Mouse (Mus musculus): ENCODE data around the gene Greb1.
A peak's percentile ranks its signal among the peaks of the same experiment; 100 is the strongest.
"Not testable (repeated sequence)": the region's sequence is repeated elsewhere in the genome, so short reads cannot be mapped to it uniquely, and the experiment has no call there.

The Greb1 gene

DNA sequence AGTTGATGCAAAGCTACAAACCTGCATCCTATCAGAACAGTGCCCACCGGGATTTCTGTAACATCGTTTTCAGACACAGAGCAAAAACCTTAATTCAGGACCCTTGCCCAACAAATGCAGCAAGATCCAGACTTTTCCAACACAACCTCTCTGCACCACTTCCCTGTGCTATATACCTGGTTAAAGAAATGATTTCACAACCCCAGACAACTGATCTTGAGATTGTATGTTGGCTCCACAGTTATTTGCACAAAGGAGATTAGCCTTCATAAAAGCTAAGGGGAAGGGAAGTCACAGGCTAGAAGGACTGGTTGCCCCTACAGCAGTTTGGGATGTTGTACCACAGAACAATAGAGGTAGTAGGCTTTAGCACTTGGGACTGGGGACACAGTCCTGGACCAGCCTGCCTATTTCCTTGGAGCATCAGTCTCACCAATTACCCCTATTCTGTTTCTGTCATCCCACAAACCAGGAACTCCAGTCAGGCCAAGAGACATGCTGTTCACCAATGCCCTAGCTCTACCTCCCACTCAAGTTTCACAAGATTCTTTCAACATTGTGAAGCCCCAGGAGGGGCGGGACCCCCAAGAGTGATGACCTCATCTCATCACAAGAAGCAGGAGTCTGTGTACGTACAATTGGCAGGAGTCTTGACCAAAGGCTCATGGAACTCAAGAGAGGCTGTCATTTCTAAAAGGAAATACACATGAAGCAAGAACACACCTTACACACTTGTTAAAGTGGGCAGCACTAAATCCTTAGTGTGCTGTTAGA is 36.9 kb downstream of the Greb1 start:
- no peak for DNase-seq (ENCODE audit: low read depth, low spot score)

DNA sequence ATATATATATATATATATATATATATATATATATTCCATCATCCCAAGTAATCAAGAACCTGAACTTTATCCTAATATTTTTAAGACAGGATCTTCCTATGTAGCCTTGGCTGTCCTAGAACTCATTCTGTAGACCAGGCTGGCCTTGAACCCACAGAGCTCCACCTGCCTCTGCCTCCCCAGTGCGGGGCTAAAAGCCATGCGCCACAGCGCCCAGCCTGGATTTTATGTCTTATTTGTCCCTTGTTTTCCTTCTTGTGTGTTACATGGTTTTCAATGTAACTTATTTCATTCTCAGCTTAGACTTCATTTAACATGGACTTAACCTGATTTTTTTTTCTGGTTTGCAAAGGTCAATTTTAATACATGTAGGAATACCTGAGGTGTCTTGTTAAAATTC is 39.2 kb downstream of the Greb1 start:
- no peak for DNase-seq (ENCODE audit: low read depth, low spot score)

DNA sequence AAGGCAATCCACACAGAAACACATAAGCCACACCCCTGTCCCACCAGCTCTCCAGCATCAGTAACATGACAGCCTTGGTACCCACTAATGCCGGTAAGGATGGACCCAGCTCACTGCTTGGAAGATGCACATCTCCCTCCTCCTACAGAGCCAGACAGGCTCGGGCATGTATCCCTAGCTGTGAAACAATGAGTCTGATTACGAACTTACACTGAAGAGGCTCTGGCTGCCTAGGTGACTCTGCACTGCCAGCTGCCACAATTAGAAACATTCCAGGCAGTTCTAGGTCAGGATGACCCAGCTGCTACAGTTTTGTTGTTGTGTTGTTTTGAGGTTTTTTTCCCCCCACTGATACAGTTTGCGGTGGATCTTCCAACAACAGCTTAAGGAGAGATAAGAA is 40.4 kb downstream of the Greb1 start:
- DNase-seq (ENCODE audit: low read depth, low spot score) = no peak

DNA sequence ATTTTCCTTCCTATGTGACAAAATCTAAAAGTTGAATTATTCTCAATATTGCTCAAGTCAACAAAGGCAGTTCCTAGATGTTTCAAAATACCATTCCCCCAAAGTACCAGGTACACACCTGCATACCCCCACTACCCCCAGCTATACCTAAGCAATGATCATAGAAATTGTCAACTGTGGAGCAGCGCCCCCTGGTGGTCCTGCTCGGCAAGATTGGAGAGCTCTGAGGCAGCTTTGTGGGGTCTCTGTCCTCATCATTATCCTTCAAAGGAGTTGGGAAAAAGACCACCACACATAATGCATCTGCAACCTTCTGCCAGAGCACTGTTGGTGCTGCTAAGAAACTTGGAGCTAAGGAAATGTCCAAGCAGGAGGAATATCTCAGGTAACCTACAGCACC is 46.4 kb downstream of the Greb1 start:
- DNase-seq (ENCODE audit: low read depth, low spot score) = peak; percentile 25

DNA sequence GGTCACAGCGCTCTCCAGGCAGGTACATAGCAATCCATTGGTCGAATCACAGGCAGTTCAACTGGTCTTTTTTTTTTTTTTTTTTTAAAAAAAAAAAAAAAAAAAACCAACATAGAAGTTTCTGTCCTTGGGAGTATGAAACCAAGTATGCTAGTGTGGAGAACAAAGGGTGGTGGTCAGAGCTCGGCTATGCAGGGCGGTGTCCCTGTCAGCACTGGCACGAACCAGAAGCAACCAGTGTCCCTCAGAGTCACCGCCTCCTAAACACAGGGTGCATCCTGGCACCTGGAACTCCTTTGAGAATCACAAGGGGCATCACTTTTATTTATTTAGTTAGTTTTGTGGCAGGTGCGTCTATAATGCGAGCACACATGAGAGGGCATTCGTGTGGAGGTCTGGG is 47.1 kb downstream of the Greb1 start:
- DNase-seq (ENCODE audit: low read depth, low spot score) = no peak

DNA sequence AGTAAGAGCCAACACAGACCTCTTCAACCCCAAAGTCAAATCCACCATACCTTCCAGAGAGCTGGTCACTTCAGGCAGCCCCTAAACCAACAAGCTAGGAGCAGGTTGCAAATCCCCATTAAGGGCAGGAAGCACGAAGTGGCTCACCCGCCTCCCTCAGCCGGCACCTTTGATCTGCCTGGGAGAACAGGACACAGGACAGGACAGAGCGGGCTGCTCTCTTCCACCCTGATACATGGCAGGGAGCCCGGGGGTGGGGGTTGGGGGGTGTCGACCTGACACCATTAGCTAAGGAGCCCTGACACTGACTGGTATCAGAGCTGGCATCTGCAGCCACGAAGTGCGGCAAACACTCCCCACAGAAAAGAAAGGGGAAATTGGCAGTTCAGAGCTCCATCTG is 47.6 kb downstream of the Greb1 start:
- no peak for DNase-seq (ENCODE audit: low read depth, low spot score)

DNA sequence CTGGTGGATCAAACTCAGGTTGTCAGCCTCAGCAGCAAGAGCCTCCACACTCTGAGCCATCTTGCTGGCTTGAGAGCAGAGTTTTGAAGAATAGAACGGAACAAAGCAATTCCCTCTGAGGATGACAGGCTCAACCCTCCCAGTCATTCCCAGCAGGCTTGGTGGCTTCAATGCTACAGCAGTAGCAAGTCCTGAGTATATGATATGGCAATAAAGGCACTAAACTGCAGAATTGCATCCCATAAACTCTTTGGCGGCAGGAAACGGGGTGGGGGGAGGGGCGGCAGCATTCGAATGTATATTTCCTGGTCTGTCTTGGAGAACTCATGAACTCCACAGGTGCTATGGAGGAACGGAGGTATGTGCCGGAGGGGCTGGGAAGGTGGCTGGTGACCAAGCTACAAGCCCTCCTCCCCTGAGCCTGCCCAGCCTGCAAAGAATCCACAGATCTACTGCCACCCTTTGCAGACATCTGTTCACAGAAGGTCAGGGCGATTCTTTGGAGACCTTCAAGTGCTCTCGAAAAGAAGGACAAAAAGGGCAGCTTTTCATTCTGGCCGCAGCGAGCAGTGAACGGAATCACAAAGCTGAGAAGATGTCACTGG is 48.3 kb downstream of the Greb1 start:
- no peak for DNase-seq (ENCODE audit: low read depth, low spot score)

DNA sequence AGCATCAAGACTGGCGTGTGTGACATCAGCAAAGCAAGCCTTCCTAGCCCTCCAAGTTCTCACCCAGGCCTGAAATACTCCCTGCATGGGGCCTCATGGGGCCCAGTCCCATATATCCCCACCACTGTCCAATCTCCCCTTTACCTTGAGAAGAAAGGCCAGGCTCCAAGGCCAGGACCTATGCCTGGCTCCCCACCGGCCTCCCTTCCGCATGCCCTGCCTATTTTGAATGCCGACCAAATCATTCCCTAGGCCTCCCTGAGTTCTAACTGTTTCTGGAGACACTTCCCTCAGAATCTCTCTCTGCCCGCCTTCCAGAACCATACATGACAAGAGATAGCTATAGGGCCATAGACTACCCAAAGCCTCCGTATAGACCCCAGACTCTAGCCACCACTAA is 49.1 kb downstream of the Greb1 start:
- no peak for DNase-seq (ENCODE audit: low read depth, low spot score)

DNA sequence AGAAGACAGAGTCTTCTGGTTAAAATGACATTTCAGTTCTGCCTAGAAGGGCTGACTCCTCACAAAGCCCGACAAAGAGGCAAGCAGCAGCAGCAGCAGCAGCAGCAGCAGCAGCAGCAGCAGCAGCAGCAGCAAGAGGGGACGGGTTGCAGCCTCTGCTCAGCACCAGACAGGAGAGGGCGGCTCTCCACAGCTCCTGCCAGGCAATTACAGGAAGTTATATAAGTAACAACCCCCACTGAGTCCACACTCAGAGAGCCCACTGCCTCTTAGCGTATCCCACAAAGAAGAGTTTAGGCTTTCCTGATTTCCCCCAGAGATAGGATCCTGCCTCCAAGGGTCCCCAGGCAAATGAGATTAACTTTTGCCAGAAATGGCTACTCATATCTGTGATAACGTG is 60.6 kb downstream of the Greb1 start:
- no peak for DNase-seq (ENCODE audit: low read depth, low spot score)

DNA sequence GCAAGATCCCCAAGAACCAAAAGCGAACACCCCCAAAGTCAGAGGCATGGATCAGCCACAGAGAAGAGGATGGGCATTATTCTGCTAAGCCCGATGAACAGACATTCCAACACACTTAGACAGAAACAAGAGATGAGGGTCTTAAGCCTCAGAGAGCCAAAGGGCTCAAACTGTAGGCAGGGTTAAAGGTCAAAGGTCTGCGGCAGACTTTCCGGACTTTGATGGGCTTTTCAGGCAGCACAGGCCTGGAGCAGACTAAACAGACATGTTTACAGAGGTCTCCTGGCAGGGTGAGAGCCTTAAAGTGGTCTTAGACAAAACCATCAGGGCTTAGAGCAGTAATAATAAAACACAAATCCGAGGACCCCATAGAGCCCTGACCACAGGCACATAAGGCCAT is 63.4 kb downstream of the Greb1 start:
- DNase-seq (ENCODE audit: low read depth, low spot score) = no peak

DNA sequence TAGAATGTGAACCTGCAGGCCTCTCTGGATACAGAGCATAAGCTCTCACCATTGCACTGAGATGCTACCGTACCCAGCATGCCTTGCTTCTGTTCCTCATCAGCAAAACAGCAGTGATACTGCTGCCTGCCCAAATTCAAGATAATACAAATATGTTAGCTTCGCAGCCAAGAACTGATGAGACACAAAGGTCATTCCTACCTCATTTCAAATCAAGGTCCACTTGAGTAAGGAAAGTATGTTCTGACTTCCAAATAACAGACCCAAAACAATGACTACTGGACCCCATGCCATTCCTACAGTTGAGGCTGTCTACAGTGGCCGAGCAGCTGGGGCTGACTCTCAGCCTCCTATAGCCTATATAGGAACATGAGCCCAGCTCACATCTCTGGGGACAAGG is 66.0 kb downstream of the Greb1 start:
- DNase-seq (ENCODE audit: low read depth, low spot score) = no peak

DNA sequence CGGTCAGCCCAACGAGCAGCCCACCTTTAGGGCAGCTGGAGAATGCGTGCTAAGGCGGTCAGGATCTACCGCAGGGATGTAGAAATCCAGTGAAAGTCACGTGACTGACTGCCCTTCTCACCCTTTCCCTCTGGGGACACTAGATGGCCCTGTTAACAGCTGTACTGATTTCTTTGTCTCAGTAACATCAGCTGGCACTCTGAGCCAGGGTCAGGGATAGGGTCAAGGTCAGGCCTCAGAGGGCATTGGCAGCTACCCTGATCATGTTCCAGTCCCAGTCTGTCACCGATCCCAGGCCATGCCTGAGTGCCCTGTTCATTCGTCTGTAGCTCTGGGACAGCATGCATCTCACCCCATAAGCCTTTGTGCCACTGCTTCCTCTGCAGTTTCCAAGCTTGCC is 66.7 kb downstream of the Greb1 start:
- no peak for DNase-seq (ENCODE audit: low read depth, low spot score)

DNA sequence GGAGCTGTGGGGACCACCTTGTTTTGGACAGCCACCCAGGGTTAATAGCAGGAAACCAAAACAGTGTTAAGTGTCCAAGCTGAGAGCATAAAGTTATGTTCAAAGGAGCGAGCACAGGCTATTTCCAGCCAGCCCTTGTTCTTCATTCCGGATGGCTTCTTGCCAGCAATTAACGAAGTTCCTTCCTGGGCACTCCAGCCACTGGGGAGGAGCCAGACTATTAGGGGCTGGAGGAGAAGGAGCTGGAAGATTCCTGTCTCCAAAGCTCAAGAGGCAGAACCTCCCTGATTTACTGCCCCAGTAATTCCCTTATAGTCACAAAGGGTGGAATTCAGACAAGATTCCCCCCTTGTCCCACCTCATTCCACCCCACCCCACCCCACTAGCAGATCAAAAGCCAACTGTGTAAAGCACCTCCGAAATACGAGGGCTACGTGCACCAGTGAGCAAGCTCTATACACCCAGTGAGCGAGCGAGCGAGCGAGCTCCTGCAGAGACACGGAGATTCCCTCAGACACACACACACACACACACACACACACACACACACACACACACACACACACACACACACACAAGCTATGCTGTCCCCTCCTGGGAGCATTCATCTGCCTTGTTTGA is 69.5 kb downstream of the Greb1 start:
- DNase-seq (ENCODE audit: low read depth, low spot score) = no peak

DNA sequence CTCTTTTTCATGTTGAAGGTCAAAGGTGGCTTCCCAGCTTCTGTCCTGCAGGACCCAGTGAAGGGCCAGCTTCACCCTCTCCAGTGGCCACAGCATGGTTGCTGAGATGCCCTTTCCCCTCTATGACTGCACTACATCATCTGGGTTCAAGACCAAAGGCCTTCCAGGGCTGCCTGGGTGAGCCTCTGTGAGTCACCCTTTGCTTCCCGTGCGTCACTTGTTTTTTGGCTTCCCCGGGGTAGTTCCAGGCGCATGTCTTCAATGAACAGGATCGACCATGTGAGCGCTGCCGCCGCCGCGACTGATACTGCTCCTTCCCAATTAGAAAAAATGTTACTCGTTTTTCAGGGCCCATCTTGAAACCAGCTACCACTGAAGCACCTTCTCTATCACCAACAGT is 70.5 kb downstream of the Greb1 start:
- DNase-seq (ENCODE audit: low read depth, low spot score) = no peak

DNA sequence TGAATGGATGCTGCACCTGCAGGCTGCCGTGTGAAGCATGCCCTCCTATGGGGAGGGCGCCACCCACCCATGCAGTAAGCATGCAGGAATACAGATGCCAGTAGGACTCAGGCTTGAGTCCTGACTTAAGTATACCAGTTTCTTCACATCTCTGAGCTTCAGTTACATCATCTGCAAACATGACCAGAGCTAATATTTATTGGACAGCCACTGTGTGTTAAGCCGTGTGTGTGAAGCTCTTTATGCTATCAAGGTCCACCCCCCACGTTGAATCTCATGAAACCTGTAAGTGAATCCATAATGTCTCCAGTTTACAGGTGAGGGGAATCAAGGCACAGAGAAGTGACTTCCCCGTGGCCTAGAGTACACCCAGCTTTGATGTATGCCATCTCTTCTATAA is 72.5 kb downstream of the Greb1 start:
- DNase-seq (ENCODE audit: low read depth, low spot score) = no peak

DNA sequence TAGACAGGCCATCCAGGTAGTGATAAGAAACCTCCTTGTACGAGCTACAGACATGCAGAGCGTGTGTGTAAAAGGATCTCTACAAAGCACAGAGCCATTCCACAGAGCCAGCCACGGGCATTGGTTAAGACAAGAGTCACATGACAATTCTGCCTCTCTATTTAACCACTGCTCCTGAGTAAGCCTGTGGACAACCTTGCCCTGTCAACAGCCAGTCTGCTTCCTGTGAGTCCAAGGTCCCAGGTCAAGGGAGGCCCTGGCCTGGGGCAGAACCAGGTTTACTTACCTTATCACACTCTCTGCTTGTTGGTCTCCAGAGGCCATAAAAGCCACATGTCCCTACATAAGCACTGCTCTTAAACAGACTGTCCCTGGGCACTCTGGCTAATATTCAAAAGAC is 74.5 kb downstream of the Greb1 start:
- DNase-seq (ENCODE audit: low read depth, low spot score) = no peak

DNA sequence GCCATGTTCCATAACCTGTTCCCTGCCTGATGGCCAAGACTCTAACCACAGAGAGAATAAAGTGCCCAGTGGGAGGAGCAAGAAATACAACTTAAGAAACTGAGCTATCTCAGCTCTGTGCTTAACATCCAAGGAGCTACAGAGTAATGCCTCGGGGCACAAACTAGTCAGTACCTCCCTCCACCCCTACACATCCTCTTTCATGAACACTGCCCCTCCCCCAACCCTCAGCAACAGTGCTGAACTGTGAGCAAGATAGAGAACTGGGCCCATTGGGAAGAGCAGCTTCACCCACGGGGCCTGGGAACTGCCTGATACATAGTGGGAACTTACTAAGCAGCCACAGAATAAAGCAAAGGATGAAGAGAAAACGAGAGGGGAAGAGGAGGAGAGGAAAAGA is 77.1 kb downstream of the Greb1 start:
- no peak for DNase-seq (ENCODE audit: low read depth, low spot score)

DNA sequence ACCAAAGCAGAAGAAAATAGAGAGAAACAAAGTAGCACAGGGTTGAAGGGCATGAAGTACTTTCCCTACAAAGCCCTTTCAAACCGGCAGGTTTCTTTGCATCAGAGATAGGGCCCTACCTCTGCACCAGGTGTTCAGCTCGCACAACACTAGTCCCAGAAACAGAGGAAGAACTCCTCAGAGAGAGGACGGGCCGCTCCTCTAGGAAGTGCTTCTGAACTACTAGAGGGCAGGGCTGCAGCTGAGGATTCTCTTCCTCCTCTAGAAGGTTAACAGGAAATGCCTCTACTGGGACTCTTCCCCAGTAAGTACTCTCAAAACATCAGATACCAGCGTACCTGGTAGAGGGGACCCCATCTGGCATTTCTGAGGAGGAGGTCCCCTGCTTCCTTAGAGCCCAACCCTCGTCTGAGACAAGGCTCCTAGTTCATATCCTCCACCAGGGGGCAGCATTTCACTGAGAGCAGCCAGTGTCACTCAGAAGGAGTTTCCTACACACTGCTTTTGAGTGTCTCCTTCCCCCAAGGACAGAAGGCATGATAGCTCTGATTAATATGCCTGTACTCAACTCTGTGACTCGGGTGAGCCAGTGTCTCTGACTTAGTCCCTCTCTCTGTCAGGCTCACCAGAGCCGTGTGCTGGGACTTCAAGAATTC is 81.9 kb downstream of the Greb1 start:
- peak; percentile 72 for DNase-seq (ENCODE audit: low read depth, low spot score)

DNA sequence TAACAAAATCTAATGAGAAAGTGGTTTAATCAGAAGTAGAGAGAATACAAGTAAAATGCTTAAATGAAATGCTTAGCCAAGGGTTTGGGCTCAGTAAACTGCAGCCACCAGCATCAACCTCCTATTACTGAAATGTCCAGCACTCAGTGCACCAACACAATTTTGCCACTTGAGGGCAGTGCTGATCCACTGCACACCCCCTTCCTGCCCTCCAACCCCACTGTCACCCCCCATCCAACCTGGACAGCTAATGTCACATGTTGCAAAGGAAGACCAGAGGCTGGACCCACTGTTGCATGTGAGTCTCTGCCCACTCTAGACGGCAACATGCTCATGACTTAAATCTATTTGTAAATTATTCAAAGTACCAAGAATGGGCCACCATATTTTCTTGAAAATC is 83.0 kb downstream of the Greb1 start:
- peak; percentile 30 for DNase-seq (ENCODE audit: low read depth, low spot score)

DNA sequence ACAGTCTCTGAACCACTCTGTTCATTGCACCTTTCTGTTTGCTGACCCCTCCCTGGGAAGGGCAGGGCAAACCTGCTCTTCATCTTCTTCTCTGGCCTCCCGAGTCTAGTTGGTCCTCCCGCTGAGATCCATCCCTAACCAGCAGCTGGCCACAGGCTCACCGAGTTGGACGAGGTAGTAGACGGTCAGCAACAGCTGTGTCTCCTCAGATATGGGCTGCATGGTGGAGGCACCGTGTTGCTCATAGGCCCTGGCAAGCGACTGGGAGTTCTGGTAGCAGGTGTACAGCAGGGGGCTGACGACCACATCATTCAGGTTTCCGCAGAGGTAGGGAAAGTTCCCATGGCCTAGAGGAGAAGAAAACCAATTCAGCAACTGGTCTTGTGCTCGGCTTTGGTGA is 86.1 kb downstream of the Greb1 start:
- DNase-seq (ENCODE audit: low read depth, low spot score) = no peak

DNA sequence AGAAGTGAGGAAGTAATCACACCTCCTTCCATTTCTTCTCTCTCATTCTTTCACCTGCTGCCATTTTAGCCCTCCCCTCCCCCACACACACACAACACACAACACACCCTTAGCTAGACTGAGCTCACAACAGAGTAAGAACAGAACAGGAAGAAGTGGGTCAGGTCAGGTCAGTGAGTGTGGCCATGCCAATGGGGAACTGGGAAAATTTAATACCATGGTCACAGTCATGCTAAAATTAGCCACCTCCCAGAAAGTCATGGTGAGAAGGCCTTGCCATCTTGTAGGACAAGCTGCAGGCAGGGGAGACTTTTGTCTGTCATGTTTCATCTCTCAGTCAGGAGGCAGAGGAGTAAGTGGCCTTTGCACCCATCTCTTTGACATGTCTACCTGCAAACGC is 102.0 kb downstream of the Greb1 start:
- DNase-seq (ENCODE audit: low read depth, low spot score) = no peak

DNA sequence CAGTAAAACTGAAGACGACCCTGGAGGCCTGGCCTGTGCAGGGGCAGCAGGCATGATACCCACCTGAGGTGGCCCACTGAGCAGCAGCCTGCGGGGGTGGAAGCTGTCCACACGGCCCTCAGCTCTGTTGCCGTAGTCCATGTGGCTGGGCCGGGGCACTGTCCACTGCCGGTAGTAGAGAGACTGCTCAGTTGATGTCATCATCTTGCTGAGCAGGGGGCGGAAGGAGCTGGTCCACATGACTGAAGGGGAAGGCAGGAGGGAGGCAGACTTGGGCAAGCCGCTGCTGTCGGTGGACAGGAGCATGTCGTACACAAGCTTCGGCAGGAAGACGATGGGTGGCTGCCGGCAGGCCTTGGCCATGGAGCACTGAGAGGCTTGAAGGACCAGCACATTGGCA is 104.5 kb downstream of the Greb1 start:
- no peak for DNase-seq (ENCODE audit: low read depth, low spot score)

DNA sequence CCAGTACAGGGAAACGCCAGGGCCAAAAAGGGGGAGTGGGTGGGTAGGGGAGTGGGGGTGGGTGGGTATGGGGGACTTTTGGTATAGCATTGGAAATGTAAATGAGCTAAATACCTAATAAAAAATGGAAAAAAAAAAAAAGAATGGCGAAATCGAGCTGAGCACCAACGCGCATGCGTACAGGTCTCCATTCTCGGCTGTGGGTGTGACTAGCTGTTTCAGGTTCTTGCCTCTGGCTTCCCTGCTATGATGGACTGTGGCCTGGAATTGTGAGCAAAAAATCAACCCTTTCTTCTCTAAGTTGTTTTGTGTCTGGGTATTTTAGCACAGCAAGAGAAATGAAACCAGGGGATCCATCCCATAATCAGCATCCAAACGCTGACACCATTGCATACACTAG is 105.4 kb downstream of the Greb1 start:
- not testable (repeated sequence) for DNase-seq (ENCODE audit: low read depth, low spot score)
